Mouse (Mus musculus): ENCODE results near the gene Ccdc171.
"Not testable (repeated sequence)": the region's sequence is repeated elsewhere in the genome, so short reads cannot be mapped to it uniquely, and the experiment has no call there.

Gene Ccdc171

GRCm38 (mm10) chr4:83526270-83526987, 1.1 kb downstream of the Ccdc171 start:
- DNase-seq (ENCODE audit: low spot score), result peak; percentile 62

- DNase-seq (ENCODE audit: low spot score), result no peak
Measured at GRCm38 (mm10) chr4:83526988-83527334, 1.6 kb downstream of the Ccdc171 start.

GRCm38 (mm10) chr4:83527921-83528320, 2.6 kb downstream of the Ccdc171 start:
- peak; percentile 62 for DNase-seq (ENCODE audit: low spot score)

- DNase-seq (ENCODE audit: low spot score), result not testable (repeated sequence)
Measured at GRCm38 (mm10) chr4:83530060-83530459, 4.7 kb downstream of the Ccdc171 start.

- no peak for DNase-seq (ENCODE audit: low spot score)
Measured at GRCm38 (mm10) chr4:83533168-83533911, 8.0 kb downstream of the Ccdc171 start.

- DNase-seq (ENCODE audit: low spot score), result no peak
Measured at GRCm38 (mm10) chr4:83534024-83534423, 8.7 kb downstream of the Ccdc171 start.

GRCm38 (mm10) chr4:83549501-83549900, 24.2 kb downstream of the Ccdc171 start:
- DNase-seq (ENCODE audit: low spot score), result no peak

GRCm38 (mm10) chr4:83567190-83568113, 42.1 kb downstream of the Ccdc171 start:
- no peak for DNase-seq (ENCODE audit: low spot score)

- DNase-seq (ENCODE audit: low spot score), result not testable (repeated sequence)
Measured at GRCm38 (mm10) chr4:83568145-83568544, 42.8 kb downstream of the Ccdc171 start.

GRCm38 (mm10) chr4:83570569-83570968, 45.2 kb downstream of the Ccdc171 start:
- DNase-seq (ENCODE audit: low spot score), result peak; percentile 74

GRCm38 (mm10) chr4:83571033-83571432, 45.7 kb downstream of the Ccdc171 start:
- no peak for DNase-seq (ENCODE audit: low spot score)

GRCm38 (mm10) chr4:83572521-83572920, 47.2 kb downstream of the Ccdc171 start:
- no peak for DNase-seq (ENCODE audit: low spot score)

- DNase-seq (ENCODE audit: low spot score), result no peak
Measured at GRCm38 (mm10) chr4:83576315-83576714, 51.0 kb downstream of the Ccdc171 start.

- peak; percentile 56 for DNase-seq (ENCODE audit: low spot score)
Measured at GRCm38 (mm10) chr4:83580157-83580556, 54.8 kb downstream of the Ccdc171 start.

GRCm38 (mm10) chr4:83587563-83587962, 62.2 kb downstream of the Ccdc171 start:
- DNase-seq (ENCODE audit: low spot score), result no peak

- DNase-seq (ENCODE audit: low spot score), result peak; percentile 58
Measured at GRCm38 (mm10) chr4:83596486-83596885, 71.1 kb downstream of the Ccdc171 start.

GRCm38 (mm10) chr4:83611111-83611510, 85.8 kb downstream of the Ccdc171 start:
- no peak for DNase-seq (ENCODE audit: low spot score)

- peak; percentile 14 for DNase-seq (ENCODE audit: low spot score)
Measured at GRCm38 (mm10) chr4:83623021-83623711, 97.8 kb downstream of the Ccdc171 start.

GRCm38 (mm10) chr4:83623732-83624131, 98.4 kb downstream of the Ccdc171 start:
- no peak for DNase-seq (ENCODE audit: low spot score)

GRCm38 (mm10) chr4:83651453-83651852, 126.1 kb downstream of the Ccdc171 start:
- no peak for DNase-seq (ENCODE audit: low spot score)

GRCm38 (mm10) chr4:83655396-83655795, 130.1 kb downstream of the Ccdc171 start:
- peak; percentile 31 for DNase-seq (ENCODE audit: low spot score)

- peak; percentile 84 for DNase-seq (ENCODE audit: low spot score)
Measured at GRCm38 (mm10) chr4:83656571-83656970, 131.2 kb downstream of the Ccdc171 start.
